Mouse (Mus musculus) limb, embryonic 10.5 days (tissue): ENCODE measurements around the gene Lgr5. TPM values are rescaled to one million over a fixed set of nuclear protein-coding genes. Genes with fewer than 3 reads are reported as not detected.
A peak's percentile ranks its signal among the peaks of the same experiment; 100 is the strongest.

Experiments
- DNase-seq: peaks from one replicate; pipeline ENCODE4 v3.0.0-alpha.2; 2017; ENCODE audit warnings: low spot score
- H3K27ac ChIP-seq: fragments of 300-500 bp; sonication (generic); 2 replicates; pipeline ENCODE4 v1.5.1; 2016; ENCODE audit warnings: mild to moderate bottlenecking
- H3K27me3 ChIP-seq: fragments of 300-500 bp; sonication (generic); 2 replicates; pipeline ENCODE4 v1.6.1; 2016; ENCODE audit warnings: low read depth, mild to moderate bottlenecking; ENCODE audit not compliant: poor library complexity, severe bottlenecking
- H3K36me3 ChIP-seq: fragments of 300-500 bp; sonication (generic); 2 replicates; pipeline ENCODE4 v1.6.1; 2016; ENCODE audit warnings: mild to moderate bottlenecking, moderate library complexity
- H3K4me1 ChIP-seq: fragments of 300-500 bp; sonication (generic); 2 replicates; pipeline ENCODE4 v1.6.1; 2016
- H3K4me3 ChIP-seq: fragments of 300-500 bp; sonication (generic); 2 replicates; pipeline ENCODE4 v1.5.1; 2016; ENCODE audit warnings: mild to moderate bottlenecking, moderate library complexity
- H3K9me3 ChIP-seq: fragments of 300-500 bp; sonication (generic); replicated peaks from 2 replicates; pipeline ENCODE4 v1.6.1; 2016; ENCODE audit warnings: mild to moderate bottlenecking
- WGBS: fragments of 180-500 bp; shearing (Covaris S2); methylation state at CpG from one replicate; pipeline ENCODE4 v1.1.7; 2016; 5-methylcytosine and 5-hydroxymethylcytosine counted together
- polyA plus RNA-seq: library from polyadenylated mRNA; unstranded; fragments of >200 nt; fragmentation: Nextera tagmentation; extraction: Ambion mirVana; gene quantifications from 2 replicates; pipeline ENCODE4 v1.2.1, GENCODE M21; 2016

Lgr5 gene
- polyA plus RNA-seq, 1 experiment from 2014 or later, result 2.3 TPM

GRCm38 (mm10) chr10:115476506-115476905 is 111.1 kb downstream of the Lgr5 start:
- Histone ChIP-seq H3K27ac (no peak overlapping the region), H3K27me3 (no peaks in the 10 kb centered on the region), H3K9me3 (no peaks in the 10 kb centered on the region), H3K4me3 (no peak overlapping the region), H3K36me3 (no peaks in the 10 kb centered on the region), H3K4me1 (peaks cover 9% of the 10 kb centered on the region)
- 86% methylated on average over 9 of the region's 9 CpGs for WGBS
- DNase-seq, result no peak

DNA sequence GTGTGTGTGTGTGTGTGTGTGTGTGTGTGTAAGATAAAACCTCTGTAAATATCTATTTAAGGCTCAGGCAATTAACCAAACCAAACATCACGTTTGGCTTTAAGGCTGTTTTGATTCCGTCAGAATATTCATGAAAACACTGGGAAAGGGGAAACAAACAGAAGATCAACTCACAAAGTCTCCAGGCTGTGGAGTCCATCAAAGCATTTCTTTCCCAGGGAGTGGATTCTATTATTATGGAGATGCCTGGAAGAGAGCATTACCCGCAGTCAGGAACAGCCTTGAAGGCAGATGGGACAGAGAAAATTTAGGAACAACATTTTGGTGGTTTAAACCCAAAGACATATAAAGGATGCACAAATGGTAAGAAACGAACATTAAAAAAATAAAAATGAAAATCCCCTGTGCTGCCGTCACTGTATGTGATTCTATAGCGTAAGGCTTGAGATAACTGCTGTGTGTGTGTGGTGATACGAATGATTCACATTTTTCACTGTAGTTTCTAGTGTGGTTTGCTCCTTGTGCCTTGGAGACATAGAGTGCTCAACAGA is 112.5 kb downstream of the Lgr5 start:
- no peaks in the 10 kb centered on the region for H3K27me3 ChIP-seq
- no peaks in the 10 kb centered on the region for H3K36me3 ChIP-seq
- H3K4me3 ChIP-seq, result no peak overlapping the region
- no peaks in the 10 kb centered on the region for H3K9me3 ChIP-seq
- peaks cover 9% of the 10 kb centered on the region for H3K4me1 ChIP-seq
- WGBS, result 67% methylated on average over 7 of the region's 7 CpGs
- DNase-seq, result no peak
- no peak overlapping the region for H3K27ac ChIP-seq

DNA sequence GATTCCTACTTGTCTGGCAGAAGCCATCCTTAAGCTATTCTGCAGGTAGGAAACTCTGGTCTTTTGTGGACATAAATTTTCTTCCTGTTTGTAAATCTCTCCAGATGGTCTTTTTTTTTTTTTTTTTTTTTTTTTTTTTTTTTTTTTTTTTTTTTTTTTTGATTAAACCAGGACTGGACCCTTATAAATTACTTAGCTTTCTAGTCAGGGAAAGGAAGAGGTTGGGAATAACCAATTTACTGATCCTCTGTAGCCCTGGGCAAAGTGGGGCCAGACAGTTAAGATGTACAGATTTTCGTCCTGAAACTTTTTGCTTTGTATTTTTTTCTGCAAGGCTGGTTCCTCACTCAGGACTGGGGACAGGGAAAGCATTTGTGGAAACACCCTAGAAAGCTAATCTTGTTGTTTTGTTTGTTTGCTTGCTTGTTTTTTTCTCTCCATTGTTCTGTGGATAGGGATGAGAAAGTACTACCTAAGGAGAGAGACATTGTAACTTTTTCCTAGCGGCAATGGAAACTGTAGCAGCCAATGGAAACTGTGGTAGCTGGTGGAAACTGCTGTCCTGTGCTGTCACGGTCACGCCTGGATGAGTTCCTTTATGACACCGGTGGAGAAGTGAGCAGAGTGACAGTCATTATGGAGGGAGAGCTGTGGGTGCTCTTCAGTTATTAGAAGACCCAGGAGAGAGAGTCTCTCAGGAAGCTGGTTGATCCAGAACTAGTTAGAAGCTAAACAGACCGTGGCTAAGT is 114.2 kb downstream of the Lgr5 start:
- H3K27ac ChIP-seq, result no peak overlapping the region
- no peaks in the 10 kb centered on the region for H3K36me3 ChIP-seq
- peaks cover 8% of the 10 kb centered on the region; the same call in 1 of the 2 replicates for H3K27me3 ChIP-seq
- no peak for DNase-seq
- 82% methylated on average over 6 of the region's 6 CpGs for WGBS
- peaks cover 3% of the 10 kb centered on the region for H3K4me1 ChIP-seq
- H3K9me3 ChIP-seq, result no peaks in the 10 kb centered on the region
- no peak overlapping the region for H3K4me3 ChIP-seq

DNA sequence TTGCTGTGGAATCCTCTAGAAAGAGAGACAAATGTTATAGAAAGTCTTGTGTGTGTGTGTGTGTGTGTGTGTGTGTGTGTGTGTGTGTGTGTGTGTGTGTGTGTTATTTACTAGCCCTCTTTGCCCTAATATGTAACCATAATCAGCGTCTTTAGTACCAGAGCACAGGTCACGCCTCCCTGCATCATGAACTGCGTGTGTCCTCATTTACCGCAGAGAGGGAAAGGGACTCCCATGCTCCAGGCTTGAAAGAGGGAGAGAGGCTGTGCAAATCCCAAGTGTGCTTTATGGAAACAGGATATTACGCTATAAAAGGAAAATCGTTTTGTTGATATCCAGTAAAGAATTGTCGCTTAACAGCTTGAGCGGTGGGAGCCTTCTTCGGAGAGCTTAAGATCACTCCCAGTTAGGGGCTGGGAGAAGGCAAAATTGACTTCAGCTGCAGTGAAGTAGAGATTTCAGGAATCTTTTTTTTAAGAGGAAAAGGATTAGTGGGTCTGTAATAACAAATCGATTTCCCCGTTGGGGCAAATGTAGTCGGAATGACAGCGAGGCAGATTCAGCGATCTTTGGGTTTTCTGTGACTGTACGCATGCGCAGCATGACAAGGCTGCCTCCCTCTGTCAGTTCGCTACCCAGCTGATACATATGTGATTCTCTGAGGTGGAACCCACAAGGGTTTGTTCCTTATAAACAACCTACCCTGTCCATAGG is 116.8 kb downstream of the Lgr5 start:
- DNase-seq, result no peak
- WGBS, result 39% methylated on average over 17 of the region's 17 CpGs
- H3K9me3 ChIP-seq, result no peaks in the 10 kb centered on the region
- no peak overlapping the region for H3K27ac ChIP-seq
- no peaks in the 10 kb centered on the region for H3K4me1 ChIP-seq
- no peaks in the 10 kb centered on the region for H3K36me3 ChIP-seq
- peak overlapping the region; percentile 39 for H3K4me3 ChIP-seq
- peaks cover 9% of the 10 kb centered on the region; the same call in 1 of the 2 replicates for H3K27me3 ChIP-seq

- Histone ChIP-seq H3K27ac (no peak overlapping the region), H3K9me3 (no peaks in the 10 kb centered on the region), H3K27me3 (peaks cover 9% of the 10 kb centered on the region; the same call in 1 of the 2 replicates), H3K36me3 (no peaks in the 10 kb centered on the region), H3K4me3 (no peak overlapping the region), H3K4me1 (no peaks in the 10 kb centered on the region)
- DNase-seq, result no peak
- 12% methylated on average over 7 of the region's 7 CpGs for WGBS
Observed at GRCm38 (mm10) chr10:115469040-115469439, 118.5 kb downstream of the Lgr5 start.

- 42% methylated on average over 7 of the region's 7 CpGs for WGBS
- no peaks in the 10 kb centered on the region for H3K4me1 ChIP-seq
- peaks cover 9% of the 10 kb centered on the region; the same call in 1 of the 2 replicates for H3K27me3 ChIP-seq
- no peaks in the 10 kb centered on the region for H3K36me3 ChIP-seq
- no peak for DNase-seq
- no peaks in the 10 kb centered on the region for H3K9me3 ChIP-seq
- H3K4me3 ChIP-seq, result no peak overlapping the region
- H3K27ac ChIP-seq, result no peak overlapping the region
Observed at GRCm38 (mm10) chr10:115468632-115469031, 118.9 kb downstream of the Lgr5 start.

- 87% methylated on average over 8 of the region's 8 CpGs for WGBS
- H3K4me1 ChIP-seq, result no peaks in the 10 kb centered on the region
- peaks cover 9% of the 10 kb centered on the region; the same call in 1 of the 2 replicates for H3K27me3 ChIP-seq
- no peak overlapping the region for H3K4me3 ChIP-seq
- no peaks in the 10 kb centered on the region for H3K9me3 ChIP-seq
- no peak for DNase-seq
- H3K36me3 ChIP-seq, result no peaks in the 10 kb centered on the region
- H3K27ac ChIP-seq, result no peak overlapping the region
Observed at GRCm38 (mm10) chr10:115467985-115468384, 119.6 kb downstream of the Lgr5 start.

DNA sequence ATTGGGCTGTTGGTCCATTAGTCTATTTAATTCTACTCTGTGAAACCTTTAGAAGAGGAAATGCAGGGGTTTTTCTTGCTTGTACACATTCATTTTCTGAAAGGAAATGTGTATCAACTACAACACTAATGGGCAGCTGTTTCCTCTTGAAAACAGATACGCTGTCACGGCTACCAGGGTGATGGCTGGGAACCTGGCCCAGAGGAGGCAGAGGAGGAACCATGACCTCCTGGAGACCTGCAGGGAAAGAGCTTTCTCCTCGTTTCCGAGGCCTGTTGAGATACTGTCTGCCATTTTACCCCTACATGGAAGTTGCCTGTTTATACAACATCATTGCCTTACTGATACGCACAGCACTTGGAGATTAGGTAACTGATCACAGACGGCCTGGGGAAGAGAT is 121.8 kb downstream of the Lgr5 start:
- Histone ChIP-seq H3K4me1 (no peaks in the 10 kb centered on the region), H3K9me3 (no peaks in the 10 kb centered on the region), H3K36me3 (no peaks in the 10 kb centered on the region), H3K27ac (no peak overlapping the region), H3K4me3 (no peak overlapping the region), H3K27me3 (peaks cover 9% of the 10 kb centered on the region; the same call in 1 of the 2 replicates)
- 71% methylated on average over 6 of the region's 6 CpGs for WGBS
- DNase-seq, result no peak

- H3K36me3 ChIP-seq, result no peaks in the 10 kb centered on the region
- peaks cover 9% of the 10 kb centered on the region; the same call in 1 of the 2 replicates for H3K27me3 ChIP-seq
- no peak for DNase-seq
- H3K27ac ChIP-seq, result no peak overlapping the region
- 85% methylated on average over 7 of the region's 7 CpGs for WGBS
- H3K4me3 ChIP-seq, result no peak overlapping the region
- no peaks in the 10 kb centered on the region for H3K9me3 ChIP-seq
- no peaks in the 10 kb centered on the region for H3K4me1 ChIP-seq
Observed at GRCm38 (mm10) chr10:115465072-115465471, 122.5 kb downstream of the Lgr5 start.

DNA sequence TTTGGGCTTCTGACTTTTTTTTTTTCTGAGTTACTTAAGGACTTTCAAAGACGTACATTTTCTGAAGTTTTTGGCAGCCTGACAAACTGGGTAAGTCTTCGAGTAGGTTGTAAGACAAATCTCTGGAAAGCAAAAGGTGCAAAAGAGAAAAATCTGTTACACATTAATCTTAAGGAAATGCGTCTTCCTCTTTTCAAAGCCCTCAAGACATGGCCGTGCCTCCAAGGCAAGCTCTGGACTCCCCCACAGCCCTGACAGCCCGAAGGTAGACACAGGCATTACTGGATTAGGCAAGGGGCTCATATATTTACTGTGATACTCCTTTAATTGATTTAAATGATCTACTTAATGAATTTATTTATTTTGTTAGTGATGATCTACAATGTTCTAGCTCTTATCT is 124.9 kb downstream of the Lgr5 start:
- Histone ChIP-seq H3K36me3 (no peaks in the 10 kb centered on the region), H3K4me3 (no peak overlapping the region), H3K27me3 (no peaks in the 10 kb centered on the region), H3K9me3 (no peaks in the 10 kb centered on the region), H3K4me1 (no peaks in the 10 kb centered on the region), H3K27ac (no peak overlapping the region)
- WGBS, result 72% methylated on average over 5 of the region's 5 CpGs
- DNase-seq, result no peak

GRCm38 (mm10) chr10:115457368-115458021 is 130.1 kb downstream of the Lgr5 start:
- Histone ChIP-seq H3K36me3 (no peaks in the 10 kb centered on the region), H3K4me1 (no peaks in the 10 kb centered on the region), H3K9me3 (no peaks in the 10 kb centered on the region), H3K27me3 (no peaks in the 10 kb centered on the region), H3K4me3 (no peak overlapping the region), H3K27ac (no peak overlapping the region)
- WGBS, result 64% methylated on average over 6 of the region's 6 CpGs
- peak; percentile 23 for DNase-seq

DNA sequence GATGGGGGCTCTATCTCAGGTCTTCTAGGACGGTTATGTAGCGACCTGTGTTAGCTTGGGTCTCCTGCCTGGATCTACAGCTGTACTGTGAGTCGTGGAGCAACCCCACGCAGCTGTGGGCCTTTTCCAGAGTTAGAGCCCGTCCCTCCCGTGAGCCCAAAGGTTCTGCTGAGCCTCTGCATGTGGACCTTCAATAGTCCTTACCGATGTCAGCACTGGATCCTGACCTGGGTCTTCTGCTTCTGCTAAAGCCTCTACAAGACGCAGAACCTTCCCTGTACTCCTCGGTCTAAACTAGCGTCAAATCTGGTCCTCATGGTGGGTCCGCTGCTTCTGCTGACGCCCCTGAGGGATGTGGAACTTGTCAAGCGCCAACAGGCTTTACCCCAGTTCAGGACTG is 139.0 kb downstream of the Lgr5 start:
- Histone ChIP-seq H3K36me3 (no peaks in the 10 kb centered on the region), H3K4me1 (no peaks in the 10 kb centered on the region), H3K27me3 (no peaks in the 10 kb centered on the region), H3K4me3 (no peak overlapping the region), H3K9me3 (no peaks in the 10 kb centered on the region; the same call in 1 of the 2 replicates), H3K27ac (no peak overlapping the region)
- 87% methylated on average over 13 of the region's 13 CpGs for whole genome bisulfite sequencing
- DNase-seq, result no peak

DNA sequence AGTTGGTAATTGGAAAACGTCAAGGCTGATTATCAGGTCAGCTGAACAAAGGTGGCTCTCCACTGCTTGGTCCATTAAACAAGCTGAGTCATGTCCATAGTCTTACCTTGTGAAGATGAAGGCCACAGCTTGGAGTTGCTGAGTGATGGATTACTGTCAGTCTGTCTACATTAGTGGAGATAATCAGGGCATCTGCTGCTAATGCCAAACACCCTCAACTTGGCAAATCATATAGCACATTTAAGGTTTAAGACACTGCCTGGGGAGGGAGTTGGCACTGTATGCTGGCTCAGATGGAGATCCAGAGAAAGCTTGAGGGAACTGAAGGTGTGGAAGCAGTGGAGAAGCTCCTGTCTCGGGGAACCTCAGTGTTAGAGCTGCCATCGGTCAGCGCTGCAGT is 150.3 kb downstream of the Lgr5 start:
- 86% methylated on average over 4 of the region's 4 CpGs for WGBS
- Histone ChIP-seq H3K36me3 (peaks cover 43% of the 10 kb centered on the region), H3K9me3 (no peaks in the 10 kb centered on the region), H3K4me1 (no peaks in the 10 kb centered on the region), H3K4me3 (no peak overlapping the region), H3K27ac (no peak overlapping the region), H3K27me3 (no peaks in the 10 kb centered on the region)
- no peak for DNase-seq
